Mouse (Mus musculus): Measurements from ENCODE around the gene Dysf. TPM values are rescaled to one million over a fixed set of nuclear protein-coding genes. Genes with fewer than 3 reads are reported as not detected.

The Dysf gene
- total and polyA plus RNA-seq, 3 experiments = 0.05 to 0.39 (median 0.38) TPM

GRCm38 (mm10) chr6:84173626-84174025, 165.2 kb downstream of the Dysf start:
- no peak for TF ChIP-seq USF2 (conservative IDR thresholded peaks at IDR 0.05; ENCODE audit: low read depth, low read length)
- dilution Hi-C loops (cut with MboI; ENCODE audit: extremely low pct_ligation_motif_present, extremely low pct_unique_long_range_greater_than_20kb, low sequenced_read_pairs) = no loop called here
- Histone ChIP-seq H3K4me1 (ENCODE audit: control insufficient read depth in 1 of 2, insufficient read depth in 2 of 2) (no peaks in the 10 kb centered on the region), H3K4me2 (ENCODE audit: insufficient read depth, low read depth, poor library complexity, severe bottlenecking) (no peak overlapping the region), H3K79me2 (replicated peaks; ENCODE audit: control insufficient read depth, extremely low read depth, insufficient read depth, poor library complexity, severe bottlenecking) (no peaks in the 10 kb centered on the region), H3K36me3 (replicated peaks in 1 of 2; ENCODE audit: control insufficient read depth in 1 of 2, insufficient read depth in 1 of 2, low read length in 1 of 2) (no peaks in the 10 kb centered on the region), H3K9me3 (replicated peaks; ENCODE audit: low read length) (peaks cover 8% of the 10 kb centered on the region), H3K27ac (ENCODE audit: insufficient read depth, low read depth) (no peak overlapping the region), H3K9ac (ENCODE audit: insufficient read depth, low read depth) (no peak overlapping the region), H3K4me3 (replicated peaks in 1 of 3; ENCODE audit: low read depth in 2 of 3, low read length in 2 of 3, poor library complexity in 1 of 3) (no peak overlapping the region), H3K27me3 (replicated peaks) (peaks cover 57% of the 10 kb centered on the region)
- no peak for DNase-seq (ENCODE audit: extremely low read depth)
- in situ Hi-C loops (cut with MboI; ENCODE audit: low pct_ligation_motif_present, low pct_unique_long_range_greater_than_20kb, low sequenced_read_pairs) = no loop called here

GRCm38 (mm10) chr6:84178776-84179405, 170.5 kb downstream of the Dysf start:
- Histone ChIP-seq H3K4me1 (ENCODE audit: control insufficient read depth in 1 of 2, insufficient read depth in 2 of 2) (no peaks in the 10 kb centered on the region), H3K9me3 (replicated peaks; ENCODE audit: low read length) (peaks cover 8% of the 10 kb centered on the region), H3K27me3 (replicated peaks) (peaks cover 48% of the 10 kb centered on the region), H3K79me2 (replicated peaks; ENCODE audit: control insufficient read depth, extremely low read depth, insufficient read depth, poor library complexity, severe bottlenecking) (no peaks in the 10 kb centered on the region), H3K9ac (ENCODE audit: insufficient read depth, low read depth) (no peak overlapping the region), H3K4me3 (replicated peaks in 1 of 3; ENCODE audit: low read depth in 2 of 3, low read length in 2 of 3, poor library complexity in 1 of 3) (no peak overlapping the region), H3K27ac (ENCODE audit: insufficient read depth, low read depth) (no peak overlapping the region), H3K4me2 (ENCODE audit: insufficient read depth, low read depth, poor library complexity, severe bottlenecking) (no peak overlapping the region), H3K36me3 (replicated peaks in 1 of 2; ENCODE audit: control insufficient read depth in 1 of 2, insufficient read depth in 1 of 2, low read length in 1 of 2) (no peaks in the 10 kb centered on the region)
- TF ChIP-seq CHD1 (IDR thresholded peaks at IDR 0.05; ENCODE audit: low read depth, low read length) (no peak), ZC3H11A (IDR thresholded peaks at IDR 0.05; ENCODE audit: low read depth, low read length) (no peak), ZKSCAN1 (IDR thresholded peaks at IDR 0.05; ENCODE audit: borderline replicate concordance, low read depth, low read length) (no peak), IRF4 (IDR thresholded peaks at IDR 0.05; ENCODE audit: low read depth, low read length) (no peak), GABPA (IDR thresholded peaks at IDR 0.05; ENCODE audit: insufficient replicate concordance, low read depth, low read length) (no peak), HCFC1 (IDR thresholded peaks at IDR 0.05; ENCODE audit: low read depth, low read length) (no peak), MXI1 (IDR thresholded peaks at IDR 0.05; ENCODE audit: low read depth, low read length) (no peak), CTCF (conservative IDR thresholded peaks at IDR 0.05 in 1 of 2, IDR thresholded peaks at IDR 0.05 in 1 of 2; ENCODE audit: low read depth in 2 of 2, low read length in 2 of 2) (no peak), JUND (conservative IDR thresholded peaks at IDR 0.05; ENCODE audit: low read depth, low read length) (no peak)
- no peak for DNase-seq (ENCODE audit: extremely low read depth)
- dilution Hi-C loops (cut with MboI; ENCODE audit: extremely low pct_ligation_motif_present, extremely low pct_unique_long_range_greater_than_20kb, low sequenced_read_pairs) (no loop called here), in situ Hi-C loops (cut with MboI; ENCODE audit: low pct_ligation_motif_present, low pct_unique_long_range_greater_than_20kb, low sequenced_read_pairs) (no loop called here)

- dilution Hi-C loops (cut with MboI; ENCODE audit: extremely low pct_ligation_motif_present, extremely low pct_unique_long_range_greater_than_20kb, low sequenced_read_pairs) = no loop called here
- Histone ChIP-seq H3K79me2 (replicated peaks; ENCODE audit: control insufficient read depth, extremely low read depth, insufficient read depth, poor library complexity, severe bottlenecking) (no peaks in the 10 kb centered on the region), H3K4me3 (replicated peaks in 1 of 3; ENCODE audit: low read depth in 2 of 3, low read length in 2 of 3, poor library complexity in 1 of 3) (no peak overlapping the region), H3K9me3 (replicated peaks; ENCODE audit: low read length) (peaks cover 2% of the 10 kb centered on the region), H3K27me3 (replicated peaks) (peaks cover 58% of the 10 kb centered on the region), H3K27ac (ENCODE audit: insufficient read depth, low read depth) (no peak overlapping the region), H3K4me2 (ENCODE audit: insufficient read depth, low read depth, poor library complexity, severe bottlenecking) (no peak overlapping the region), H3K4me1 (ENCODE audit: control insufficient read depth in 1 of 2, insufficient read depth in 2 of 2) (no peaks in the 10 kb centered on the region), H3K9ac (ENCODE audit: insufficient read depth, low read depth) (no peak overlapping the region), H3K36me3 (replicated peaks in 1 of 2; ENCODE audit: control insufficient read depth in 1 of 2, insufficient read depth in 1 of 2, low read length in 1 of 2) (no peaks in the 10 kb centered on the region)
- in situ Hi-C loops (cut with MboI; ENCODE audit: low pct_ligation_motif_present, low pct_unique_long_range_greater_than_20kb, low sequenced_read_pairs) = no loop called here
- TF ChIP-seq MAX (IDR thresholded peaks at IDR 0.05; ENCODE audit: low read length) (no peak), ZKSCAN1 (IDR thresholded peaks at IDR 0.05; ENCODE audit: borderline replicate concordance, low read depth, low read length) (no peak), IRF4 (IDR thresholded peaks at IDR 0.05; ENCODE audit: low read depth, low read length) (no peak), GABPA (IDR thresholded peaks at IDR 0.05; ENCODE audit: insufficient replicate concordance, low read depth, low read length) (no peak), TBP (conservative IDR thresholded peaks at IDR 0.05; ENCODE audit: low read depth, low read length) (no peak), USF1 (IDR thresholded peaks at IDR 0.05; ENCODE audit: low read depth, low read length) (no peak), SIN3A (IDR thresholded peaks at IDR 0.05; ENCODE audit: low read length) (no peak), PAX5 (IDR thresholded peaks at IDR 0.05; ENCODE audit: low read length) (no peak), RAD21 (IDR thresholded peaks at IDR 0.05; ENCODE audit: low read depth, low read length) (no peak), CHD2 (IDR thresholded peaks at IDR 0.05; ENCODE audit: low read length) (no peak)
- DNase-seq (ENCODE audit: extremely low read depth) = no peak
These were observed 173.1 kb downstream of the Dysf start for GRCm38 (mm10) chr6:84181452-84181851.
